Comparison of ENCODE assay signal across 8 mouse cellular contexts in genomic region chr7:16313481-16314220, GRCm38 (mm10). TPM values are rescaled to one million over a fixed set of nuclear protein-coding genes. Genes with fewer than 3 reads are reported as not detected.
DNase-seq lines count a peak whose midpoint lies in the region; ATAC-seq and TF ChIP-seq lines count a peak whose summit lies in the region.

No protein-coding gene starts in this region.

- no peaks in the 10 kb centered on the region for H3K9me3 ChIP-seq in forebrain, embryonic 14.5 days (replicated peaks; ENCODE audit: control insufficient read depth, low read length)
- no peaks in the 10 kb centered on the region for H3K9me3 ChIP-seq in lung, embryonic 15.5 days

- intact Hi-C loops in heart, postnatal 14 days (cut with DNase I): loop anchor here (1.0 kb wide), 1 partner anchor 18 kb away; no protein-coding TSS in a partner anchor

- H3K4me3 ChIP-seq in forebrain, embryonic 14.5 days (ENCODE audit: low read depth, low read length): peak overlapping the region; percentile 58
- H3K4me3 ChIP-seq in lung, embryonic 15.5 days: peak overlapping the region; percentile 64
- peak overlapping the region; percentile 39 for H3K4me3 ChIP-seq in thymus, adult 2 months (ENCODE audit: control insufficient read depth, insufficient read depth, low read length)

- ATAC-seq in cerebellum, adult (ENCODE audit: insufficient number of reproducible peaks, low FRiP score, low TSS enrichment): peak; percentile 42; the same call in 1 of the 2 replicates
- ATAC-seq in forebrain, embryonic 14.5 days: peak; percentile 62
- peak; percentile 58 for ATAC-seq in lung, embryonic 15.5 days (ENCODE audit: borderline replicate concordance, extremely low read depth, low FRiP score, low TSS enrichment)
- ATAC-seq in neutrophil, adult 5-6 weeks (ENCODE audit: extremely low read depth, insufficient number of reproducible peaks, low FRiP score, poor library complexity, severe bottlenecking): peak; percentile 5; the same call in 1 of the 2 replicates

- peaks cover 11% of the 10 kb centered on the region; the same call in 1 of the 2 replicates for H3K27me3 ChIP-seq in forebrain, embryonic 14.5 days (replicated peaks; ENCODE audit: control insufficient read depth, insufficient read depth, low read length)
- H3K27me3 ChIP-seq in lung, embryonic 15.5 days: peaks cover 12% of the 10 kb centered on the region
- H3K27me3 ChIP-seq in thymus, adult 2 months (ENCODE audit: control insufficient read depth, insufficient read depth, low read length): peaks cover 10% of the 10 kb centered on the region; the same call in 1 of the 2 replicates

- H3K4me2 ChIP-seq in forebrain, embryonic 14.5 days (ENCODE audit: low read length): peak overlapping the region; percentile 95
- H3K4me2 ChIP-seq in lung, embryonic 15.5 days: peak overlapping the region; percentile 99

- H3K36me3 ChIP-seq in forebrain, embryonic 14.5 days (ENCODE audit: control insufficient read depth, insufficient read depth, low read length): peaks cover 7% of the 10 kb centered on the region; the same call in 1 of the 2 replicates
- H3K36me3 ChIP-seq in lung, embryonic 15.5 days: no peaks in the 10 kb centered on the region
- H3K36me3 ChIP-seq in thymus, adult 2 months (ENCODE audit: control insufficient read depth, insufficient read depth, low read length): peaks cover 6% of the 10 kb centered on the region; the same call in 1 of the 2 replicates

- TF ChIP-seq POLR2A in thymus, adult 2 months (IDR thresholded peaks at IDR 0.05; ENCODE audit: control insufficient read depth, extremely low read depth, insufficient read depth, low read length, poor library complexity): 0 out of 2 replicates have a peak, but pooled peaks have one; percentile 7

- peak overlapping the region; percentile 80 for H3K9ac ChIP-seq in forebrain, embryonic 14.5 days (ENCODE audit: low read length)
- H3K9ac ChIP-seq in lung, embryonic 15.5 days: peak overlapping the region; percentile 87

- 0 out of 2 replicates have a peak, but pooled peaks have one; percentile 62 for TF ChIP-seq CTCF in thymus, adult 2 months (IDR thresholded peaks at IDR 0.05; ENCODE audit: borderline replicate concordance, control insufficient read depth, extremely low read depth, insufficient read depth, low read length, poor library complexity)

- DNase-seq in ES-CJ7 (ENCODE audit: low read depth, low spot score): peak; percentile 72
- peak; percentile 80 for DNase-seq in forebrain, embryonic 14.5 days (ENCODE audit: low spot score)
- DNase-seq in heart, postnatal 14 days: peak; percentile 91 to 94
- DNase-seq in layer of hippocampus, adult 18-20 months (ENCODE audit: low spot score in 2 of 2): peak; percentile 42 to 78
- peak; percentile 52 for DNase-seq in thymus, adult 2 months

- WGBS in forebrain, embryonic 14.5 days: 0% methylated on average over 46 of the region's 66 CpGs
- under 1% methylated on average over 62 of the region's 66 CpGs for WGBS in lung, embryonic 15.5 days
- under 1% methylated on average over 66 of the region's 66 CpGs for WGBS in thymus, adult 2 months

- H3K4me1 ChIP-seq in forebrain, embryonic 14.5 days (ENCODE audit: control insufficient read depth, insufficient read depth, low read length): peaks cover 17% of the 10 kb centered on the region
- H3K4me1 ChIP-seq in lung, embryonic 15.5 days: peaks cover 61% of the 10 kb centered on the region
- H3K4me1 ChIP-seq in thymus, adult 2 months (replicated peaks; ENCODE audit: control insufficient read depth, insufficient read depth, low read length): peaks cover 50% of the 10 kb centered on the region

- H3K27ac ChIP-seq in forebrain, embryonic 14.5 days (ENCODE audit: low read depth, low read length): peak overlapping the region; percentile 91
- H3K27ac ChIP-seq in lung, embryonic 15.5 days: peak overlapping the region; percentile 97
- no peak overlapping the region for H3K27ac ChIP-seq in thymus, adult 2 months (ENCODE audit: control insufficient read depth, insufficient read depth, low read length)

RNA-seq across cellular contexts. Expression of gene Bbc3, which starts 5.5 kb away (rescaled TPM):
- 10.6 and 11.0 TPM in 2 replicates for polyA plus RNA-seq in forebrain, embryonic 14.5 days (2014; fragmentation: Nextera tagmentation; extraction: Ambion mirVana)
- 1 to 10 TPM; 7.9 to 8.7 TPM for total RNA-seq in heart, postnatal 14 days (2021)
- 10 to 100 TPM in 1 of 2 experiments, 1 to 10 TPM in 1; 8.2 to 12.4 TPM for total RNA-seq in layer of hippocampus, adult 18-20 months (2021)
- 10.3 and 12.0 TPM in 2 replicates for polyA plus RNA-seq in lung, embryonic 15.5 days (2015; fragmentation: Nextera tagmentation; extraction: Ambion mirVana)
- 7.0 and 7.7 TPM in 2 replicates for total RNA-seq in neutrophil, adult 5-6 weeks (2017)
- polyA plus RNA-seq in thymus, adult 2 months (2012; rRNA removed): 49.8 and 84.9 TPM in 2 replicates

RNA-seq across cellular contexts. Expression of gene Ccdc9, which starts 27.1 kb away (rescaled TPM):
- 12.6 and 15.2 TPM in 2 replicates for polyA plus RNA-seq in forebrain, embryonic 14.5 days (2014; fragmentation: Nextera tagmentation; extraction: Ambion mirVana)
- total RNA-seq in heart, postnatal 14 days (2021): 10 to 100 TPM; 32.1 to 39.4 TPM
- 10 to 100 TPM; 72.4 to 80.2 TPM for total RNA-seq in layer of hippocampus, adult 18-20 months (2021)
- polyA plus RNA-seq in lung, embryonic 15.5 days (2015; fragmentation: Nextera tagmentation; extraction: Ambion mirVana): 22.4 and 23.0 TPM in 2 replicates
- 143 and 164 TPM in 2 replicates for total RNA-seq in neutrophil, adult 5-6 weeks (2017)
- 39.4 and 43.0 TPM in 2 replicates for polyA plus RNA-seq in thymus, adult 2 months (2012; rRNA removed)

RNA-seq across cellular contexts. Expression of gene Inafm1, which starts 40.2 kb away (rescaled TPM):
- 20.4 and 21.0 TPM in 2 replicates for polyA plus RNA-seq in forebrain, embryonic 14.5 days (2014; fragmentation: Nextera tagmentation; extraction: Ambion mirVana)
- total RNA-seq in heart, postnatal 14 days (2021): 10 to 100 TPM; 14.6 to 14.9 TPM
- 10 to 100 TPM; 31.9 to 34.8 TPM for total RNA-seq in layer of hippocampus, adult 18-20 months (2021)
- 14.7 and 16.4 TPM in 2 replicates for polyA plus RNA-seq in lung, embryonic 15.5 days (2015; fragmentation: Nextera tagmentation; extraction: Ambion mirVana)
- 10.1 and 13.2 TPM in 2 replicates for total RNA-seq in neutrophil, adult 5-6 weeks (2017)
- polyA plus RNA-seq in thymus, adult 2 months (2012; rRNA removed): 44.7 and 62.2 TPM in 2 replicates

RNA-seq across cellular contexts. Expression of gene C5ar1, which starts 54.3 kb away (rescaled TPM):
- polyA plus RNA-seq in forebrain, embryonic 14.5 days (2014; fragmentation: Nextera tagmentation; extraction: Ambion mirVana): 0.89 and 1.3 TPM in 2 replicates
- total RNA-seq in heart, postnatal 14 days (2021): 1 to 10 TPM; 5.2 to 5.8 TPM
- 1 to 10 TPM; 1.2 to 1.6 TPM for total RNA-seq in layer of hippocampus, adult 18-20 months (2021)
- polyA plus RNA-seq in lung, embryonic 15.5 days (2015; fragmentation: Nextera tagmentation; extraction: Ambion mirVana): 2.5 and 2.7 TPM in 2 replicates
- total RNA-seq in neutrophil, adult 5-6 weeks (2017): 119 and 133 TPM in 2 replicates
- polyA plus RNA-seq in thymus, adult 2 months (2012; rRNA removed): 3.2 and 4.1 TPM in 2 replicates

Comparison
In these comparisons a context has a peak if more than half of its experiments do, and no peak if none do; other contexts are left out.
1. ATAC-seq: peak in every context shown above with its lines; median percentile 62 in forebrain, embryonic 14.5 days; 58 in lung, embryonic 15.5 days; 42 in cerebellum, adult; 5 in neutrophil, adult 5-6 weeks.